Mouse (Mus musculus): ENCODE results near the gene Jmy.

- TF ChIP-seq POLR2A (IDR thresholded peaks at IDR 0.05; ENCODE audit: insufficient read length, low read depth) (no peak), USF1 (IDR thresholded peaks at IDR 0.05; ENCODE audit: low read depth) (no peak)
These were observed 41.0 kb downstream of the Jmy start for GRCm38 (mm10) chr13:93458616-93459015.
